In genomic region chr13:89797721-89798120, GRCm38 (mm10) we compare ENCODE assay signal across 16 mouse cellular contexts. TPM values are rescaled to one million over a fixed set of nuclear protein-coding genes. Genes with fewer than 3 reads are reported as not detected.
DNase-seq lines count a peak whose midpoint lies in the region; ATAC-seq and TF ChIP-seq lines count a peak whose summit lies in the region.
"Had no signal": no experiment of that assay in that cellular context is flagged by ENCODE, and none has a peak within 500 bp of the region (broad histone marks: within the 10 kb centered on the region; RNA-seq: fewer than 3 reads in every experiment).

No protein-coding gene starts in this region.

- H3K27ac ChIP-seq in forebrain, embryonic 10.5 days, result no peak overlapping the region
- no peak overlapping the region for H3K27ac ChIP-seq in hindbrain, embryonic 13.5 days
- H3K27ac ChIP-seq in midbrain, postnatal 0 days (ENCODE audit: low read depth, low read length), result no peak overlapping the region
- H3K27ac ChIP-seq: heart, embryonic 10.5 days; stomach, embryonic 15.5 days had no signal

- peak; percentile 96 for DNase-seq in brain, embryonic 14.5 days (ENCODE audit: low read depth)
- DNase-seq in forebrain, embryonic 10.5 days (ENCODE audit: extremely low spot score, low spot score), result peak; percentile 30
- DNase-seq in midbrain, postnatal 0 days (ENCODE audit: low spot score), result peak; percentile 65
- no peak for DNase-seq in yolk sac, embryonic 10.5 days (ENCODE audit: low spot score)
- DNase-seq in cerebellum, postnatal 36 days, result no peak
- no peak for DNase-seq in ovary, postnatal 10 days (ENCODE audit: low spot score)
- DNase-seq: cerebellum, adult 18-20 months; gastrocnemius, postnatal 14 days; heart, postnatal 36 days; kidney, adult 18-20 months; right cerebral cortex, postnatal 4 days had no signal

- no peak for TF ChIP-seq CTCF in brain, embryonic 14.5 days (IDR thresholded peaks at IDR 0.05; ENCODE audit: borderline replicate concordance, extremely low read depth, insufficient read depth, insufficient read length)
- TF ChIP-seq CTCF in midbrain, postnatal 0 days (IDR thresholded peaks at IDR 0.05), result no peak

- no peak for TF ChIP-seq POLR2A in brain, embryonic 14.5 days (IDR thresholded peaks at IDR 0.05; ENCODE audit: borderline replicate concordance, extremely low read depth, insufficient read depth, insufficient read length, poor library complexity, severe bottlenecking)

- peaks cover 10% of the 10 kb centered on the region; the same call in 1 of the 2 replicates for H3K4me1 ChIP-seq in forebrain, embryonic 10.5 days
- H3K4me1 ChIP-seq in hindbrain, embryonic 13.5 days (replicated peaks), result peaks cover 3% of the 10 kb centered on the region; the same call in 1 of the 2 replicates
- H3K4me1 ChIP-seq in midbrain, postnatal 0 days (ENCODE audit: insufficient read depth, low read length), result no peaks in the 10 kb centered on the region
- H3K4me1 ChIP-seq: heart, embryonic 10.5 days; stomach, embryonic 15.5 days had no signal

- H3K9ac ChIP-seq in hindbrain, embryonic 13.5 days, result no peak overlapping the region
- H3K9ac ChIP-seq in midbrain, postnatal 0 days (replicated peaks; ENCODE audit: low read length, poor library complexity, severe bottlenecking), result no peak overlapping the region
- H3K9ac ChIP-seq: stomach, embryonic 15.5 days had no signal

- peak; percentile 97 for ATAC-seq in hindbrain, embryonic 13.5 days (ENCODE audit: low FRiP score)
- ATAC-seq in midbrain, postnatal 0 days (ENCODE audit: low FRiP score), result peak; percentile 82
- ATAC-seq: lung, postnatal 0 days had no signal

- H3K4me2 ChIP-seq in hindbrain, embryonic 13.5 days, result no peak overlapping the region
- no peak overlapping the region for H3K4me2 ChIP-seq in midbrain, postnatal 0 days (ENCODE audit: low read depth, low read length, poor library complexity, severe bottlenecking)
- H3K4me2 ChIP-seq: liver, embryonic 11.5 days; stomach, embryonic 15.5 days had no signal

- no peaks in the 10 kb centered on the region for H3K27me3 ChIP-seq in forebrain, embryonic 10.5 days (ENCODE audit: poor library complexity, severe bottlenecking)
- 0 out of 2 replicates have a peak, but pooled peaks cover 11% of the 10 kb centered on the region for H3K27me3 ChIP-seq in hindbrain, embryonic 13.5 days
- no peaks in the 10 kb centered on the region for H3K27me3 ChIP-seq in midbrain, postnatal 0 days (ENCODE audit: insufficient read depth, low read length)
- H3K27me3 ChIP-seq: stomach, embryonic 15.5 days had no signal

- WGBS in forebrain, embryonic 10.5 days, result 26% methylated on average over 3 of the region's 3 CpGs
- 19% methylated on average over 3 of the region's 3 CpGs for WGBS in hindbrain, embryonic 13.5 days
- 16% methylated on average over 3 of the region's 3 CpGs for WGBS in midbrain, postnatal 0 days

- no peaks in the 10 kb centered on the region for H3K9me3 ChIP-seq in forebrain, embryonic 10.5 days
- no peaks in the 10 kb centered on the region for H3K9me3 ChIP-seq in hindbrain, embryonic 13.5 days
- no peaks in the 10 kb centered on the region for H3K9me3 ChIP-seq in midbrain, postnatal 0 days (ENCODE audit: low read length)
- H3K9me3 ChIP-seq: heart, embryonic 10.5 days; stomach, embryonic 15.5 days had no signal

- H3K36me3 ChIP-seq in forebrain, embryonic 10.5 days (replicated peaks), result no peaks in the 10 kb centered on the region
- no peaks in the 10 kb centered on the region for H3K36me3 ChIP-seq in hindbrain, embryonic 13.5 days
- H3K36me3 ChIP-seq in midbrain, postnatal 0 days (ENCODE audit: insufficient read depth, low read length), result no peaks in the 10 kb centered on the region
- H3K36me3 ChIP-seq: heart, embryonic 10.5 days; stomach, embryonic 15.5 days had no signal

- no peak overlapping the region for H3K4me3 ChIP-seq in forebrain, embryonic 10.5 days
- H3K4me3 ChIP-seq in hindbrain, embryonic 13.5 days, result no peak overlapping the region
- no peak overlapping the region for H3K4me3 ChIP-seq in midbrain, postnatal 0 days (ENCODE audit: low read depth, low read length)
- H3K4me3 ChIP-seq: heart, embryonic 10.5 days; stomach, embryonic 15.5 days had no signal

RNA-seq across cellular contexts. Expression of gene Vcan, which starts 55.4 kb away (rescaled TPM):
- 35.3 and 58.0 TPM in 2 replicates for polyA plus RNA-seq in brain, embryonic 14.5 days (2012; rRNA removed)
- 27.3 and 38.5 TPM in 2 replicates for polyA plus RNA-seq in forebrain, embryonic 10.5 days (2016; fragmentation: Nextera tagmentation; extraction: Ambion mirVana)
- polyA plus RNA-seq in hindbrain, embryonic 13.5 days (2015; fragmentation: Nextera tagmentation; extraction: Ambion mirVana), result 48.2 and 52.4 TPM in 2 replicates
- 42.5 and 44.6 TPM in 2 replicates for total RNA-seq in midbrain, postnatal 0 days (2014; rRNA removed)
- 11.0 and 13.4 TPM in 2 replicates for polyA plus RNA-seq in midbrain, postnatal 0 days (2015; fragmentation: Nextera tagmentation; extraction: Ambion mirVana)

Comparison
In these comparisons a context has a peak if more than half of its experiments do, and no peak if none do; other contexts are left out.
1. DNase-seq: peak in brain, embryonic 14.5 days (single experiment), forebrain, embryonic 10.5 days (single experiment) and midbrain, postnatal 0 days (single experiment); none in yolk sac, embryonic 10.5 days (single experiment), cerebellum, postnatal 36 days (0 of 2) and ovary, postnatal 10 days (single experiment).